Mouse (Mus musculus): ENCODE results near the gene Cdc42bpg. TPM values are rescaled to one million over a fixed set of nuclear protein-coding genes. Genes with fewer than 3 reads are reported as not detected.
A peak's percentile ranks its signal among the peaks of the same experiment; 100 is the strongest.

The Cdc42bpg gene
- polyA plus RNA-seq, 1 experiment from 2014 or later = 0.43 TPM

- no peaks in the 10 kb centered on the region for H3K27me3 ChIP-seq (ENCODE audit: control insufficient read depth, insufficient read depth, low read length)
- H3K4me3 ChIP-seq (ENCODE audit: low read depth, low read length) = 0 out of 2 replicates have a peak overlapping the region, but pooled peaks have one; percentile 84
- DNase-seq (ENCODE audit: low spot score) = no peak
- H3K4me1 ChIP-seq (ENCODE audit: control insufficient read depth, insufficient read depth, low read length) = peaks cover 4% of the 10 kb centered on the region
- 66% methylated on average over 9 of the region's 9 CpGs for WGBS
- H3K9ac ChIP-seq (replicated peaks; ENCODE audit: low read length) = peak overlapping the region; percentile 32; the same call in 1 of the 2 replicates
- H3K27ac ChIP-seq (replicated peaks; ENCODE audit: low read depth, low read length) = peak overlapping the region; percentile 43; the same call in 1 of the 2 replicates
- H3K4me2 ChIP-seq (ENCODE audit: low read depth, low read length) = peak overlapping the region; percentile 27
- H3K9me3 ChIP-seq (replicated peaks; ENCODE audit: control insufficient read depth, low read length) = no peaks in the 10 kb centered on the region
- H3K36me3 ChIP-seq (replicated peaks; ENCODE audit: control insufficient read depth, insufficient read depth, low read depth, low read length) = no peaks in the 10 kb centered on the region; the same call in 1 of the 2 replicates
- ATAC-seq (replicated peaks; ENCODE audit: insufficient number of reproducible peaks, low FRiP score, low TSS enrichment, low read depth) = 0 out of 2 replicates have a peak, but pooled peaks have one; percentile 1
Measured at GRCm38 (mm10) chr19:6333761-6334595, 27.7 kb downstream of the Cdc42bpg start.

GRCm38 (mm10) chr19:6334673-6335457 is 28.6 kb downstream of the Cdc42bpg start, which contains the start of gene Men1:
Gene Men1, plus strand, starts transcription at chr19:6334979.
- H3K4me1 ChIP-seq (ENCODE audit: control insufficient read depth, insufficient read depth, low read length) = peaks cover 4% of the 10 kb centered on the region
- peak within 1 kb of the TSS; percentile 76 for H3K9ac ChIP-seq (replicated peaks; ENCODE audit: low read length)
- peak within 1 kb of the TSS; percentile 59 for H3K27ac ChIP-seq (replicated peaks; ENCODE audit: low read depth, low read length)
- H3K4me3 ChIP-seq (ENCODE audit: low read depth, low read length) = peak within 1 kb of the TSS; percentile 84
- H3K36me3 ChIP-seq (replicated peaks; ENCODE audit: control insufficient read depth, insufficient read depth, low read depth, low read length) = peaks cover 7% of the 10 kb centered on the region
- under 1% methylated on average over 41 of the region's 43 CpGs for WGBS
- ATAC-seq (replicated peaks; ENCODE audit: insufficient number of reproducible peaks, low FRiP score, low TSS enrichment, low read depth) = peak; percentile 90
- no peaks in the 10 kb centered on the region for H3K27me3 ChIP-seq (ENCODE audit: control insufficient read depth, insufficient read depth, low read length)
- H3K4me2 ChIP-seq (ENCODE audit: low read depth, low read length) = peak within 1 kb of the TSS; percentile 90
- no peaks in the 10 kb centered on the region for H3K9me3 ChIP-seq (replicated peaks; ENCODE audit: control insufficient read depth, low read length)
- peak; percentile 98 for DNase-seq (ENCODE audit: low spot score)

- ATAC-seq (replicated peaks; ENCODE audit: insufficient number of reproducible peaks, low FRiP score, low TSS enrichment, low read depth) (peak; percentile 4), DNase-seq (ENCODE audit: low spot score) (no peak)
- peak overlapping the region; percentile 76 for H3K9ac ChIP-seq (replicated peaks; ENCODE audit: low read length)
- no peak overlapping the region for H3K27ac ChIP-seq (replicated peaks; ENCODE audit: low read depth, low read length)
- WGBS = under 1% methylated on average over 25 of the region's 25 CpGs
- no peaks in the 10 kb centered on the region for H3K27me3 ChIP-seq (ENCODE audit: control insufficient read depth, insufficient read depth, low read length)
- H3K36me3 ChIP-seq (replicated peaks; ENCODE audit: control insufficient read depth, insufficient read depth, low read depth, low read length) = peaks cover 7% of the 10 kb centered on the region
- peaks cover 8% of the 10 kb centered on the region for H3K4me1 ChIP-seq (ENCODE audit: control insufficient read depth, insufficient read depth, low read length)
- no peaks in the 10 kb centered on the region for H3K9me3 ChIP-seq (replicated peaks; ENCODE audit: control insufficient read depth, low read length)
- H3K4me3 ChIP-seq (ENCODE audit: low read depth, low read length) = peak overlapping the region; percentile 84
- H3K4me2 ChIP-seq (ENCODE audit: low read depth, low read length) = peak overlapping the region; percentile 90
Measured at GRCm38 (mm10) chr19:6335458-6335827, 29.2 kb downstream of the Cdc42bpg start.

GRCm38 (mm10) chr19:6336920-6337319 is 30.7 kb downstream of the Cdc42bpg start:
- no peak overlapping the region for H3K27ac ChIP-seq (replicated peaks; ENCODE audit: low read depth, low read length)
- H3K36me3 ChIP-seq (replicated peaks; ENCODE audit: control insufficient read depth, insufficient read depth, low read depth, low read length) = peaks cover 7% of the 10 kb centered on the region
- no peak for ATAC-seq (replicated peaks; ENCODE audit: insufficient number of reproducible peaks, low FRiP score, low TSS enrichment, low read depth)
- H3K9ac ChIP-seq (replicated peaks; ENCODE audit: low read length) = no peak overlapping the region
- H3K4me3 ChIP-seq (ENCODE audit: low read depth, low read length) = no peak overlapping the region; the same call in 1 of the 2 replicates
- WGBS = 91% methylated on average over 10 of the region's 10 CpGs
- peaks cover 9% of the 10 kb centered on the region for H3K4me1 ChIP-seq (ENCODE audit: control insufficient read depth, insufficient read depth, low read length)
- no peaks in the 10 kb centered on the region for H3K9me3 ChIP-seq (replicated peaks; ENCODE audit: control insufficient read depth, low read length)
- no peak for DNase-seq (ENCODE audit: low spot score)
- peak overlapping the region; percentile 90 for H3K4me2 ChIP-seq (ENCODE audit: low read depth, low read length)
- no peaks in the 10 kb centered on the region for H3K27me3 ChIP-seq (ENCODE audit: control insufficient read depth, insufficient read depth, low read length)

GRCm38 (mm10) chr19:6338171-6338570 is 31.9 kb downstream of the Cdc42bpg start:
- WGBS = 96% methylated on average over 7 of the region's 7 CpGs
- Histone ChIP-seq H3K4me2 (ENCODE audit: low read depth, low read length) (no peak overlapping the region), H3K36me3 (replicated peaks; ENCODE audit: control insufficient read depth, insufficient read depth, low read depth, low read length) (peaks cover 7% of the 10 kb centered on the region), H3K9me3 (replicated peaks; ENCODE audit: control insufficient read depth, low read length) (no peaks in the 10 kb centered on the region), H3K27me3 (ENCODE audit: control insufficient read depth, insufficient read depth, low read length) (no peaks in the 10 kb centered on the region), H3K27ac (replicated peaks; ENCODE audit: low read depth, low read length) (no peak overlapping the region), H3K9ac (replicated peaks; ENCODE audit: low read length) (no peak overlapping the region), H3K4me3 (ENCODE audit: low read depth, low read length) (no peak overlapping the region), H3K4me1 (ENCODE audit: control insufficient read depth, insufficient read depth, low read length) (peaks cover 9% of the 10 kb centered on the region)
- ATAC-seq (replicated peaks; ENCODE audit: insufficient number of reproducible peaks, low FRiP score, low TSS enrichment, low read depth) = no peak
- DNase-seq (ENCODE audit: low spot score) = no peak

GRCm38 (mm10) chr19:6338716-6339115 is 32.5 kb downstream of the Cdc42bpg start:
- no peaks in the 10 kb centered on the region for H3K27me3 ChIP-seq (ENCODE audit: control insufficient read depth, insufficient read depth, low read length)
- 95% methylated on average over 11 of the region's 11 CpGs for WGBS
- peaks cover 7% of the 10 kb centered on the region for H3K36me3 ChIP-seq (replicated peaks; ENCODE audit: control insufficient read depth, insufficient read depth, low read depth, low read length)
- ATAC-seq (replicated peaks; ENCODE audit: insufficient number of reproducible peaks, low FRiP score, low TSS enrichment, low read depth) = no peak
- no peak overlapping the region for H3K27ac ChIP-seq (replicated peaks; ENCODE audit: low read depth, low read length)
- DNase-seq (ENCODE audit: low spot score) = no peak
- H3K9me3 ChIP-seq (replicated peaks; ENCODE audit: control insufficient read depth, low read length) = no peaks in the 10 kb centered on the region
- peaks cover 9% of the 10 kb centered on the region for H3K4me1 ChIP-seq (ENCODE audit: control insufficient read depth, insufficient read depth, low read length)
- no peak overlapping the region for H3K4me3 ChIP-seq (ENCODE audit: low read depth, low read length)
- H3K9ac ChIP-seq (replicated peaks; ENCODE audit: low read length) = no peak overlapping the region
- no peak overlapping the region for H3K4me2 ChIP-seq (ENCODE audit: low read depth, low read length)

GRCm38 (mm10) chr19:6339191-6339590 is 32.9 kb downstream of the Cdc42bpg start:
- Histone ChIP-seq H3K36me3 (replicated peaks; ENCODE audit: control insufficient read depth, insufficient read depth, low read depth, low read length) (peaks cover 7% of the 10 kb centered on the region), H3K9me3 (replicated peaks; ENCODE audit: control insufficient read depth, low read length) (no peaks in the 10 kb centered on the region), H3K4me2 (ENCODE audit: low read depth, low read length) (no peak overlapping the region), H3K27me3 (ENCODE audit: control insufficient read depth, insufficient read depth, low read length) (no peaks in the 10 kb centered on the region), H3K27ac (replicated peaks; ENCODE audit: low read depth, low read length) (no peak overlapping the region), H3K9ac (replicated peaks; ENCODE audit: low read length) (no peak overlapping the region), H3K4me3 (ENCODE audit: low read depth, low read length) (no peak overlapping the region), H3K4me1 (ENCODE audit: control insufficient read depth, insufficient read depth, low read length) (peaks cover 9% of the 10 kb centered on the region)
- WGBS = 90% methylated on average over 5 of the region's 6 CpGs
- DNase-seq (ENCODE audit: low spot score) (no peak), ATAC-seq (replicated peaks; ENCODE audit: insufficient number of reproducible peaks, low FRiP score, low TSS enrichment, low read depth) (no peak)

Data from embryonic facial prominence, embryonic 11.5 days (tissue).